Mouse (Mus musculus): ENCODE results near the gene Fam149a. TPM values are rescaled to one million over a fixed set of nuclear protein-coding genes. Genes with fewer than 3 reads are reported as not detected.

Gene Fam149a
- polyA plus RNA-seq, 1 experiment from 2014 or later: 44.4 TPM

DNA sequence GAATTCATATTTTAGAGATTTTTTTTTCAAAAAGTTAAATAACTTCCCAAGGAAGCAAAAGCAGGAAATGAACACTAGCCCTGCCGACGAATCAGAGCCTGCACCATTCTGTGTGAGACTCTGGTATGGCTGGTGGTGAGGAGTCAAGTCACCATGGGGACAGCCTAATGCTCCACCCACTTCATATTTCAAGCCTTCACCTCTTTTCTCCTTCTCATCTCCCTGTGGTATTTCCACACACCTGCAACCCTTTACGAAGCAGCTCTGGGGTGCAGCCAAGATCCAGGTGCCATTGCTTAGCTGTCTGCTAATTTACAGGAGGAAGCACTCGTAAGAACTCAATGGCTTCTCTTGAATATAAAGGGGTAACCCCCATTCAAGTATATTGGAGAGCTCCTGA is 71.1 kb downstream of the Fam149a start:
- 79% methylated on average over 4 of the region's 4 CpGs for WGBS
- Histone ChIP-seq H3K36me3 (ENCODE audit: insufficient read depth, low read length) (no peaks in the 10 kb centered on the region), H3K9ac (replicated peaks; ENCODE audit: low read length) (no peak overlapping the region), H3K27me3 (ENCODE audit: insufficient read depth, low read length) (no peaks in the 10 kb centered on the region), H3K4me3 (ENCODE audit: low read length) (no peak overlapping the region), H3K4me2 (replicated peaks; ENCODE audit: low read depth, low read length) (no peak overlapping the region), H3K9me3 (ENCODE audit: low read length) (no peaks in the 10 kb centered on the region), H3K27ac (ENCODE audit: low read length) (no peak overlapping the region), H3K4me1 (ENCODE audit: insufficient read depth, low read length) (no peaks in the 10 kb centered on the region)
- no peak for ATAC-seq (ENCODE audit: low FRiP score, low TSS enrichment)

DNA sequence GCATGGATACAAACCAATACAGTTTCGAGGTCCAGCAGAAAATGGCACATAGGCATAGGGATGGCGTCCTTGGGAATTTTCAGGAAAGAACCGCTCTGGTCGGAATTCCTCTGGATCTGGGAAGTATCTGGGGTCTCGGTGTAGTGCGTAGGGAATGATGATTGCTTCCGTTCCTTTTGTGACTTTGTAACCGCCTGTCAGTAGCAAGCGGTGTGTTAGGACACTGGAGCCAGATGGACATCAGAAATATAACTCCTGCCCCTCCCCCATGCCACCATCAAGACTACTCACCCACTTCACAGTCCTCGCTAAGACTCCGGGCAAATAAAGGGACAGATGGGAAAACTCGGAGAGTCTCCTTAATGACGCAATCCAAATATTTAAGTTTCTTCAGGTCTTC is 73.7 kb downstream of the Fam149a start, which contains the start of gene Gm45753:
Gene Gm45753, minus strand, starts transcription at position 101 of the 400 bp plus-strand sequence.
- Histone ChIP-seq H3K9me3 (ENCODE audit: low read length) (no peaks in the 10 kb centered on the region), H3K36me3 (ENCODE audit: insufficient read depth, low read length) (no peaks in the 10 kb centered on the region), H3K4me3 (ENCODE audit: low read length) (no peak within 1 kb of the TSS), H3K9ac (replicated peaks; ENCODE audit: low read length) (no peak within 1 kb of the TSS), H3K27ac (ENCODE audit: low read length) (no peak within 1 kb of the TSS), H3K4me1 (ENCODE audit: insufficient read depth, low read length) (no peaks in the 10 kb centered on the region), H3K27me3 (ENCODE audit: insufficient read depth, low read length) (no peaks in the 10 kb centered on the region), H3K4me2 (replicated peaks; ENCODE audit: low read depth, low read length) (no peak within 1 kb of the TSS)
- 86% methylated on average over 13 of the region's 13 CpGs for WGBS
- no peak for ATAC-seq (ENCODE audit: low FRiP score, low TSS enrichment)

DNA sequence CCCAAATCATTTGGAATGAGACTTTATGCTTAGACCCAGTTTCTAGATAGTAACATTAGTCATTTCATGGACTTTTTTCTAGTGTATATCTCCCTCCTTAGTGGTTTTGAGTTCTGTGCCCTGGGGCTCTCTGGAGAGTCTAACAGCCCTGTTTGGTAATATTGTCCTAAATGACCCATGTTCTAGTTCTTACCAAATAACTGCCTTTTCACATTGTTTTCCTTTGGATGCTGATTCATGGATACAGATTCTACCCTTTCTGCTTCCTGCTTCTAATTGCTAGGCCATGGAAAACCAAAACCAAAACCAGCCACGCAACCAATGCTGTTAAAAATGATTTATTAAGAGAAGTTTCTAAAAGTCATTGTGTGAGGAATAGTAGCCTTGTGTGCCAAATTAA is 76.6 kb downstream of the Fam149a start:
- no peak overlapping the region for H3K4me3 ChIP-seq (ENCODE audit: low read length)
- no peak overlapping the region for H3K9ac ChIP-seq (replicated peaks; ENCODE audit: low read length)
- H3K27ac ChIP-seq (ENCODE audit: low read length): no peak overlapping the region
- no peaks in the 10 kb centered on the region for H3K4me1 ChIP-seq (ENCODE audit: insufficient read depth, low read length)
- no peak for ATAC-seq (ENCODE audit: low FRiP score, low TSS enrichment)
- WGBS: 29% methylated on average over 1 of the region's 1 CpGs
- H3K9me3 ChIP-seq (ENCODE audit: low read length): no peaks in the 10 kb centered on the region
- H3K36me3 ChIP-seq (ENCODE audit: insufficient read depth, low read length): no peaks in the 10 kb centered on the region
- H3K4me2 ChIP-seq (replicated peaks; ENCODE audit: low read depth, low read length): no peak overlapping the region
- no peaks in the 10 kb centered on the region for H3K27me3 ChIP-seq (ENCODE audit: insufficient read depth, low read length)

DNA sequence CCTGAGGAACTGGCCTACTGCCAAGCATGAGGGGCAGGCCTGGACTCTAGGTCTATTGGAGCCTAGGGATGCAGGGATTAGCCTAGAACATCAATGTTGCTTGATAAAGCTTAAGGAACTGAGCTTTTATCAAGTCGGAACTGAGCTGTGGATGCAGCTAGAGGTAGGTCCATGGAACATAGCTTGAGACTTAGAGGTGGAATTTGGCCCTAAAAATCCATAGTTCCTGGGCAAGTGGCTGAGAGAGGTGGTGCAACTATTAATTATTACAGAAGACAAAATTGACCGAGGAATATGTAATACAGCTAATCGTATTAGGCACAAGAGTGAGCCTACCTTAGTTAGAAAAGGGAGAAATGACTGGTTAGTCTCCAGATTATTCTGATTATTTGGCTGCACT is 77.7 kb downstream of the Fam149a start:
- H3K9ac ChIP-seq (replicated peaks; ENCODE audit: low read length): no peak overlapping the region
- no peaks in the 10 kb centered on the region for H3K9me3 ChIP-seq (ENCODE audit: low read length)
- 91% methylated on average over 3 of the region's 3 CpGs for WGBS
- H3K36me3 ChIP-seq (ENCODE audit: insufficient read depth, low read length): no peaks in the 10 kb centered on the region
- no peaks in the 10 kb centered on the region for H3K27me3 ChIP-seq (ENCODE audit: insufficient read depth, low read length)
- H3K4me2 ChIP-seq (replicated peaks; ENCODE audit: low read depth, low read length): no peak overlapping the region
- H3K27ac ChIP-seq (ENCODE audit: low read length): no peak overlapping the region
- H3K4me1 ChIP-seq (ENCODE audit: insufficient read depth, low read length): no peaks in the 10 kb centered on the region
- no peak for ATAC-seq (ENCODE audit: low FRiP score, low TSS enrichment)
- no peak overlapping the region for H3K4me3 ChIP-seq (ENCODE audit: low read length)

DNA sequence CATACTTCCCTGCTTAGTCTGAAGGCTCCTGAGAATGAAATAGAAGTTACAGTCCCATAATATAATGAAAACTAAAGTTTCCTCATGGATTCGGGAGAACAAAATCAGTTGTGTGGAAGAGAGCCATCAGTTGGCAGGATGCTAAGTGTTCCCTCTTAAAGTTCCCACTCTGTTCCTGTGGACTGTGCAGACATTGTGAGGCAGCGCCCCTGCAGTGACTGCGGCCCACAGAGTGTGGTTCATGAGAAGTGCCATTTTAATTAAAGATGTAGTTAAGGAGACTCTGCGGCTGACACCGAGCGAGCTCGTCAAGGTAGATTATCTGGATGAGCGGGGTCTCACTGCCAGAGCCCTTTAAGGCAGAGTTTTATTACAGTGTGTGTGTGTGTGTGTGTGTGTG is 79.7 kb downstream of the Fam149a start:
- no peak overlapping the region for H3K9ac ChIP-seq (replicated peaks; ENCODE audit: low read length)
- 62% methylated on average over 8 of the region's 8 CpGs for WGBS
- ATAC-seq (ENCODE audit: low FRiP score, low TSS enrichment): no peak

DNA sequence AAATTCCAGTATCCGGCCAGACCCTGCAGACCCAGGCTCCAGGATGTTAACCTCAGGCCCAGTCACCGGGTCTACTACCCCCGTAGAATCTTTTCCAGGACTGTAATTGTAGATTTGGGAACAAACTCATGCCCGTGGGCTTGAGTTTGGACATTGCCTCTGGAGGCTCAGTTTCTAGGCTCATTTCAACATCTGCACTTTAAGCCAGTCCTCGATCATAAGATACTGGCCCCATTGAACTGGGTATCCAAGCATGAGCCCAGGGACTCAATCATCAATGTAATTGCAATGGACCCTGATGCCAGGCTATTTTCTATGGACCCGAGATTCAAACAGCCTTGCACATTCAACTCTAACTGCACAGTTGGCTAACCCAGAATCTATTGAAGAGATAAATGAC is 86.8 kb downstream of the Fam149a start:
- 89% methylated on average over 6 of the region's 6 CpGs for WGBS
- no peak for ATAC-seq (ENCODE audit: low FRiP score, low TSS enrichment)
- no peaks in the 10 kb centered on the region for H3K27me3 ChIP-seq (ENCODE audit: insufficient read depth, low read length)

More for the DNA sequence above, 79.7 kb downstream of the Fam149a start:
- Histone ChIP-seq H3K4me1 (ENCODE audit: insufficient read depth, low read length) (no peaks in the 10 kb centered on the region), H3K27me3 (ENCODE audit: insufficient read depth, low read length) (no peaks in the 10 kb centered on the region), H3K9me3 (ENCODE audit: low read length) (no peaks in the 10 kb centered on the region), H3K4me2 (replicated peaks; ENCODE audit: low read depth, low read length) (no peak overlapping the region), H3K27ac (ENCODE audit: low read length) (no peak overlapping the region), H3K4me3 (ENCODE audit: low read length) (no peak overlapping the region), H3K36me3 (ENCODE audit: insufficient read depth, low read length) (no peaks in the 10 kb centered on the region)

DNA sequence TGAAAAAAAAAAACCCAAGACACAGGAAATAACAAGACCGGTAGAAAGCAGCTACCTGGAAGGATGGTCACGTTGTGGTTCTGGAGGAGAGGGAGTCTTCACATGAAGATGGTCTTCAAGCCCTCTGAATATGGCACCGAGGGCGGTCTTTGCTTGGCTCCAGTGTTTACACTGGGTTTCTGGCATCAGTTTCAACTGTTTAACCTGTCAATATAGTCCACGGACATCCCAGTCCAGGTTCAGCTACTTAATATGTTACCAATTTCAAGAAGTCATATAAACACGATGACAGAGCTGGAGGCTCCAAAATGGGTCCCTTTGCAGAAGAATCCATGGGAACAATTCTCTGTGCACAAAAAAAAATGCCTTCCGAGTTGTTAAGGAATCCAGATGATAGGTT is 87.4 kb downstream of the Fam149a start, which contains the start of gene Klkb1:
Gene Klkb1, minus strand, starts transcription at position 173 of the 400 bp plus-strand sequence.
- Histone ChIP-seq H3K27me3 (ENCODE audit: insufficient read depth, low read length) (no peaks in the 10 kb centered on the region), H3K27ac (ENCODE audit: low read length) (no peak within 1 kb of the TSS), H3K4me3 (ENCODE audit: low read length) (no peak within 1 kb of the TSS), H3K9ac (replicated peaks; ENCODE audit: low read length) (no peak within 1 kb of the TSS), H3K4me1 (ENCODE audit: insufficient read depth, low read length) (no peaks in the 10 kb centered on the region), H3K36me3 (ENCODE audit: insufficient read depth, low read length) (no peaks in the 10 kb centered on the region), H3K4me2 (replicated peaks; ENCODE audit: low read depth, low read length) (no peak within 1 kb of the TSS), H3K9me3 (ENCODE audit: low read length) (no peaks in the 10 kb centered on the region)
- no peak for ATAC-seq (ENCODE audit: low FRiP score, low TSS enrichment)
- 83% methylated on average over 7 of the region's 7 CpGs for WGBS

More for the DNA sequence above, 86.8 kb downstream of the Fam149a start:
- no peak overlapping the region for H3K27ac ChIP-seq (ENCODE audit: low read length)
- no peaks in the 10 kb centered on the region for H3K4me1 ChIP-seq (ENCODE audit: insufficient read depth, low read length)
- H3K9ac ChIP-seq (replicated peaks; ENCODE audit: low read length): no peak overlapping the region
- no peaks in the 10 kb centered on the region for H3K36me3 ChIP-seq (ENCODE audit: insufficient read depth, low read length)
- no peak overlapping the region for H3K4me2 ChIP-seq (replicated peaks; ENCODE audit: low read depth, low read length)
- no peaks in the 10 kb centered on the region for H3K9me3 ChIP-seq (ENCODE audit: low read length)
- H3K4me3 ChIP-seq (ENCODE audit: low read length): no peak overlapping the region

DNA sequence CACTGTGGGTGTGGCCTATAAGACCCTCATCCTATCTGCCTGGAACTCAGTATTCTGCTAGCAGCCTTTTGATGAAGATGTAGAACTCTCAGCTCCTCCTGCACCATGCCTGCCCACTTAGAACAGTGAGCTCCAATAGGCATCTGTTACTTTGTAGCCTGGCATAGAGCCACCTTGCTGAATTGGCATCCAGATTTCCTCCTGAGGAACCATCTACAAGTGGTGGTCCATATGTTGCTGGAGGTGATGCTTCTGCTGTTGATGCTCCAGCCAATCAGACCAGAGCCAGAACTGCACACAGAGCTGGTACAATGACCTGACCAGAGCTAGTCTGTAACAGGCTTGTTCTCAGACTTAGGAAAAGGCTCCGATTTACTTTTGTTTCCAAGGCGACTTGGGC is 90.3 kb downstream of the Fam149a start:
- WGBS: 92% methylated on average over 2 of the region's 2 CpGs

More for the DNA sequence above, 90.3 kb downstream of the Fam149a start:
- ATAC-seq (ENCODE audit: low FRiP score, low TSS enrichment): no peak
- Histone ChIP-seq H3K4me1 (ENCODE audit: insufficient read depth, low read length) (no peaks in the 10 kb centered on the region), H3K9me3 (ENCODE audit: low read length) (no peaks in the 10 kb centered on the region), H3K27me3 (ENCODE audit: insufficient read depth, low read length) (no peaks in the 10 kb centered on the region), H3K36me3 (ENCODE audit: insufficient read depth, low read length) (no peaks in the 10 kb centered on the region), H3K4me2 (replicated peaks; ENCODE audit: low read depth, low read length) (no peak overlapping the region), H3K27ac (ENCODE audit: low read length) (no peak overlapping the region), H3K4me3 (ENCODE audit: low read length) (no peak overlapping the region), H3K9ac (replicated peaks; ENCODE audit: low read length) (no peak overlapping the region)

Other genes with a start within 250 kb of the Fam149a start
- 0.08 and 0.11 TPM in 2 replicates for gene F11, start 120.3 kb downstream of the Fam149a start, polyA plus RNA-seq (2015; fragmentation: Nextera tagmentation; extraction: Ambion mirVana)
- gene Klkb1, start 87.4 kb downstream of the Fam149a start, polyA plus RNA-seq (2015; fragmentation: Nextera tagmentation; extraction: Ambion mirVana): 0.08 and 0.22 TPM in 2 replicates
- gene Gm45753, start 73.8 kb downstream of the Fam149a start, polyA plus RNA-seq (2015; fragmentation: Nextera tagmentation; extraction: Ambion mirVana): 0.28 TPM in 1 of 2 replicates, not detected in the other
- gene Cyp4v3, start 49.1 kb downstream of the Fam149a start, polyA plus RNA-seq (2015; fragmentation: Nextera tagmentation; extraction: Ambion mirVana): 1.3 and 1.6 TPM in 2 replicates
- gene Tlr3, start 28.8 kb upstream of the Fam149a start, polyA plus RNA-seq (2015; fragmentation: Nextera tagmentation; extraction: Ambion mirVana): 3.1 and 3.9 TPM in 2 replicates
- 35.5 and 42.5 TPM in 2 replicates for gene Sorbs2, start 125.5 kb upstream of the Fam149a start, polyA plus RNA-seq (2015; fragmentation: Nextera tagmentation; extraction: Ambion mirVana)

Measured in kidney, embryonic 16.5 days (tissue).